In the genomic region with DNA sequence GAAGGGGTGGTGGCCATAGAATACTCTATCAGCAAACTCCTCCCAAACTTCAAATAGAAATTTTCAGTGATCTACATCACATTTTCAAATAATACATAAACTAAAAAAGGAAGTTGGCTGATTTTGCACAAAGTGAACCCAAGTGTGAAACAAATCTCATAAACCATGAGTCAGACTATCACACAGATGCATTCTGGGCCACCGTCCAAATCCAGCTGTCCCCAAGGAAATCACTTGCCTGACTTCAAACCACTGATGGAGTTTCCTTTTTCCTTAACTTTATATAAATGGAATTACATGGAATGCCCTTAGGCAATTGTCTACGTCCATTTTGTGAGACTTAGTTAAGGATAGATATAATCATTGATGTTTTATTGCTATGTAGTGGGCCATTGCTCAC, we compare ENCODE assay signal across 8 mouse cellular contexts.
DNase-seq lines count a peak whose midpoint lies in the region; ATAC-seq and TF ChIP-seq lines count a peak whose summit lies in the region.
"Had no signal": no experiment of that assay in that cellular context is flagged by ENCODE, and none has a peak within 500 bp of the region (broad histone marks: within the 10 kb centered on the region; RNA-seq: fewer than 3 reads in every experiment).

No protein-coding gene starts in this region.

- no peaks in the 10 kb centered on the region for H3K9me3 ChIP-seq in liver, embryonic 11.5 days (ENCODE audit: control insufficient read depth, low read length)
- H3K9me3 ChIP-seq in midbrain, embryonic 11.5 days (ENCODE audit: control insufficient read depth, low read length) = no peaks in the 10 kb centered on the region

- intact Hi-C loops in gastrocnemius, postnatal 36 days (cut with DNase I) = no loop called here
- intact Hi-C loops in left cerebral cortex, postnatal 36 days (cut with DNase I) = no loop called here

- no peaks in the 10 kb centered on the region for H3K79me2 ChIP-seq in liver, adult 2 months (ENCODE audit: control insufficient read depth, insufficient read depth, low read length)

- TF ChIP-seq CTCF in liver, adult 2 months (IDR thresholded peaks at IDR 0.05; ENCODE audit: low read depth, low read length) = no peak

- H3K4me3 ChIP-seq in liver, adult 2 months (ENCODE audit: insufficient read depth, low read depth, low read length) = no peak overlapping the region
- no peak overlapping the region for H3K4me3 ChIP-seq in liver, embryonic 11.5 days (ENCODE audit: low read depth, low read length)
- H3K4me3 ChIP-seq in midbrain, embryonic 11.5 days (ENCODE audit: low read depth, low read length) = no peak overlapping the region

- H3K4me2 ChIP-seq in liver, embryonic 11.5 days = no peak overlapping the region
- H3K4me2 ChIP-seq in midbrain, embryonic 11.5 days = no peak overlapping the region

- DNase-seq in liver, adult 2 months (ENCODE audit: extremely low read depth, low read depth, low spot score) = peak; percentile 7
- no peak for DNase-seq in liver, embryonic 11.5 days (ENCODE audit: low spot score)
- peak; percentile 72 for DNase-seq in adrenal gland, postnatal 10 days
- DNase-seq in gastrocnemius, postnatal 36 days = peak; percentile 76 to 80
- peak; percentile 15 to 17 for DNase-seq in left cerebral cortex, postnatal 36 days (ENCODE audit: low spot score in 2 of 2)
- no peak for DNase-seq in midbrain, embryonic 11.5 days (ENCODE audit: low spot score, missing footprints)
- DNase-seq: cerebellum, postnatal 36 days had no signal

- TF ChIP-seq POLR2A in liver, adult 2 months (IDR thresholded peaks at IDR 0.05; ENCODE audit: extremely low read depth, insufficient read depth, low read length) = no peak

- H3K9ac ChIP-seq in liver, adult 2 months (ENCODE audit: low read depth, low read length) = no peak overlapping the region
- no peak overlapping the region for H3K9ac ChIP-seq in liver, embryonic 11.5 days (ENCODE audit: low read depth, low read length)
- H3K9ac ChIP-seq in midbrain, embryonic 11.5 days (ENCODE audit: low read length) = no peak overlapping the region

- no peak overlapping the region for H3K27ac ChIP-seq in liver, adult 2 months (replicated peaks; ENCODE audit: insufficient read depth, low read depth, low read length)
- H3K27ac ChIP-seq in liver, embryonic 11.5 days (ENCODE audit: low read depth, low read length) = no peak overlapping the region
- H3K27ac ChIP-seq in midbrain, embryonic 11.5 days (ENCODE audit: low read depth, low read length) = no peak overlapping the region

- 68% methylated on average over 2 of the region's 2 CpGs for WGBS in liver, adult 2 months
- WGBS in liver, embryonic 11.5 days = 72% methylated on average over 2 of the region's 2 CpGs
- 85% methylated on average over 2 of the region's 2 CpGs for WGBS in midbrain, embryonic 11.5 days

- no peaks in the 10 kb centered on the region for H3K36me3 ChIP-seq in liver, adult 2 months (ENCODE audit: control insufficient read depth, insufficient read depth, low read length)
- no peaks in the 10 kb centered on the region for H3K36me3 ChIP-seq in liver, embryonic 11.5 days (ENCODE audit: control insufficient read depth, insufficient read depth, low read length)
- H3K36me3 ChIP-seq in midbrain, embryonic 11.5 days (ENCODE audit: control insufficient read depth, insufficient read depth, low read length) = no peaks in the 10 kb centered on the region

- no peaks in the 10 kb centered on the region for H3K27me3 ChIP-seq in liver, adult 2 months (ENCODE audit: control insufficient read depth, insufficient read depth, low read length)
- H3K27me3 ChIP-seq in liver, embryonic 11.5 days (replicated peaks; ENCODE audit: control insufficient read depth, insufficient read depth, low read length) = no peaks in the 10 kb centered on the region
- no peaks in the 10 kb centered on the region for H3K27me3 ChIP-seq in midbrain, embryonic 11.5 days (ENCODE audit: control insufficient read depth, insufficient read depth, low read length)

- no peaks in the 10 kb centered on the region for H3K4me1 ChIP-seq in liver, adult 2 months (ENCODE audit: control insufficient read depth, insufficient read depth, low read length)
- H3K4me1 ChIP-seq in liver, embryonic 11.5 days (replicated peaks; ENCODE audit: control insufficient read depth, insufficient read depth, low read length) = no peaks in the 10 kb centered on the region
- H3K4me1 ChIP-seq in midbrain, embryonic 11.5 days (ENCODE audit: control insufficient read depth, insufficient read depth, low read length) = no peaks in the 10 kb centered on the region

- ATAC-seq in liver, embryonic 11.5 days (replicated peaks; ENCODE audit: low FRiP score) = no peak
- no peak for ATAC-seq in CD4-positive, CD25-positive, alpha-beta regulatory T cell, adult 4 months
- ATAC-seq in midbrain, embryonic 11.5 days (ENCODE audit: low FRiP score) = no peak

Comparison
In these comparisons a context has a peak if more than half of its experiments do, and no peak if none do; other contexts are left out.
1. DNase-seq: peak in liver, adult 2 months (single experiment), adrenal gland, postnatal 10 days (single experiment), gastrocnemius, postnatal 36 days (2 of 2) and left cerebral cortex, postnatal 36 days (2 of 2); none in liver, embryonic 11.5 days (single experiment) and midbrain, embryonic 11.5 days (single experiment).